Mouse (Mus musculus) hindbrain, embryonic 15.5 days (tissue): ENCODE data around the gene Aspscr1. TPM values are rescaled to one million over a fixed set of nuclear protein-coding genes. Genes with fewer than 3 reads are reported as not detected.

ENCODE experiments used
- ATAC-seq: fragments of 200-750 bp; cut with Nextera tagmentation; 2 replicates; pipeline ENCODE4 v1.8.0; 2017; ENCODE audit warnings: low read depth, moderate number of reproducible peaks, moderate TSS enrichment; ENCODE audit not compliant: low FRiP score
- H3K27ac ChIP-seq: fragments of 300-500 bp; sonication (generic); replicated peaks from 2 replicates; pipeline ENCODE4 v1.5.1; 2015; ENCODE audit warnings: mild to moderate bottlenecking, inconsistent platforms
- H3K27me3 ChIP-seq: fragments of 300-500 bp; sonication (generic); 2 replicates; pipeline ENCODE4 v1.6.1; 2015; ENCODE audit warnings: control low read depth, inconsistent platforms
- H3K36me3 ChIP-seq: fragments of 300-500 bp; sonication (generic); 2 replicates; pipeline ENCODE4 v1.6.1; 2015; ENCODE audit warnings: control low read depth, inconsistent platforms
- H3K4me1 ChIP-seq: fragments of 300-500 bp; sonication (generic); replicated peaks from 2 replicates; pipeline ENCODE4 v1.6.1; 2015; ENCODE audit warnings: control low read depth, inconsistent platforms
- H3K4me2 ChIP-seq: fragments of 300-500 bp; sonication (generic); 2 replicates; pipeline ENCODE4 v1.6.1; 2015; ENCODE audit warnings: moderate library complexity, mild to moderate bottlenecking, inconsistent platforms
- H3K4me3 ChIP-seq: fragments of 300-500 bp; sonication (generic); 2 replicates; pipeline ENCODE4 v1.5.1; 2015; ENCODE audit warnings: mild to moderate bottlenecking, inconsistent platforms
- H3K9ac ChIP-seq: fragments of 300-500 bp; sonication (generic); 2 replicates; pipeline ENCODE4 v1.6.1; 2015; ENCODE audit warnings: inconsistent platforms
- H3K9me3 ChIP-seq: fragments of 300-500 bp; sonication (generic); 2 replicates; pipeline ENCODE4 v1.6.1; 2016; ENCODE audit warnings: control low read depth, inconsistent platforms
- WGBS: fragments of 180-500 bp; shearing (Covaris S2); methylation state at CpG from one replicate; pipeline ENCODE4 v1.1.7; 2015; 5-methylcytosine and 5-hydroxymethylcytosine counted together
- polyA plus RNA-seq: library from polyadenylated mRNA; unstranded; fragments of >200 nt; fragmentation: Nextera tagmentation; extraction: Ambion mirVana; gene quantifications from 2 replicates; pipeline ENCODE4 v1.2.1, GENCODE M21; 2015

The Aspscr1 gene
- polyA plus RNA-seq, 1 experiment from 2014 or later = 154 TPM

DNA sequence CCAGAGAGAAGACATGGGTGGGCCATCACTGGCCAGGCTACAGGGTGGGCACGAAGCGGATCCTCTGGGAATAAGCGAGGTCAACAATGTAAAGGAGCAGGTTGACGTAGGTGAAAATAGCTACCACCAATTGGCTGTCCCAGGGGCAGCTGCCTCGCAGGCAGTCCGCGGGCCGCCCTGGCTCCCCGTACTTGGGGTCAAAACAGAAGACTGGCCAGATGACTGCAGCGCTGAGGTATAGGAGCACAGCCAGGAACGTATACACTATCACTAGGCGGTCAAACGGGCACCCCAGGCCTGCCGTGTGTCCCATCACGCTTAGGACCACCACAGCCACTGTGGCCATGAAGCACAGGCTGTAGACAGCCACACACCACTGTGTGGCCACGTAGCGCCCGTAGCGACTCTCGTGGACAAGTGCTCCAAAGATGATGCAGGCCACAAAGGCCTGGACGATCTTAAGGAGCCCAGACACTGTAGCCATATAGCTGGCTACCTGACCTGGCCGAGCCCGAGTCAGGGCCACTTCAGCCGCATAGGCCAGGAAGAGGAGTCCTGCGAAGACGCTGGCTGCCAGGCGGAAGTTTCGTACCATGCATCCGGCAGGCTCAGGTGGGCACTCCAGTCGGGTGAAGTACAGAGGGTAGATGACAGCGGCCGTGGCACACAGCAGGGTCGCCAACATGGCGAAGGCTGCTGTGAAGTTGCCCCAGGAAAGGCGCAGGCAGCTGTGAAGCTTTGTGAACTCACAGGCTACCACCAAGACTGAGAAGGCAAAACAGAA lies 25.5 kb upstream of the Aspscr1 start:
- H3K4me1 ChIP-seq = peaks cover 21% of the 10 kb centered on the region
- H3K27ac ChIP-seq = no peak overlapping the region
- 82% methylated on average over 35 of the region's 35 CpGs for WGBS
- 0 out of 2 replicates have a peak overlapping the region, but pooled peaks have one; percentile 39 for H3K9ac ChIP-seq
- H3K4me3 ChIP-seq = peak overlapping the region; percentile 25; the same call in 1 of the 2 replicates
- H3K36me3 ChIP-seq = no peaks in the 10 kb centered on the region
- H3K4me2 ChIP-seq = peak overlapping the region; percentile 57
- no peak for ATAC-seq
- no peaks in the 10 kb centered on the region for H3K9me3 ChIP-seq
- no peaks in the 10 kb centered on the region; the same call in 1 of the 2 replicates for H3K27me3 ChIP-seq

GRCm38 (mm10) chr11:120648001-120648476 lies 24.7 kb upstream of the Aspscr1 start, which contains the start of gene Myadml2:
TSS of gene Myadml2 (minus strand) at chr11:120648158.
- Histone ChIP-seq H3K9ac (peak within 1 kb of the TSS; percentile 39), H3K4me3 (peak within 1 kb of the TSS; percentile 25), H3K9me3 (no peaks in the 10 kb centered on the region), H3K27me3 (no peaks in the 10 kb centered on the region; the same call in 1 of the 2 replicates), H3K4me2 (peak within 1 kb of the TSS; percentile 57), H3K4me1 (peaks cover 16% of the 10 kb centered on the region), H3K36me3 (no peaks in the 10 kb centered on the region), H3K27ac (no peak within 1 kb of the TSS)
- ATAC-seq = no peak
- WGBS = 4% methylated on average over 13 of the region's 13 CpGs

- ATAC-seq = no peak
- 58% methylated on average over 3 of the region's 3 CpGs for WGBS
- Histone ChIP-seq H3K27me3 (peaks cover 8% of the 10 kb centered on the region; the same call in 1 of the 2 replicates), H3K4me2 (no peak overlapping the region), H3K9ac (no peak overlapping the region), H3K4me1 (peaks cover 7% of the 10 kb centered on the region), H3K4me3 (no peak overlapping the region), H3K36me3 (no peaks in the 10 kb centered on the region), H3K9me3 (no peaks in the 10 kb centered on the region), H3K27ac (no peak overlapping the region)
Measured at GRCm38 (mm10) chr11:120651872-120652271, 20.9 kb upstream of the Aspscr1 start.

DNA sequence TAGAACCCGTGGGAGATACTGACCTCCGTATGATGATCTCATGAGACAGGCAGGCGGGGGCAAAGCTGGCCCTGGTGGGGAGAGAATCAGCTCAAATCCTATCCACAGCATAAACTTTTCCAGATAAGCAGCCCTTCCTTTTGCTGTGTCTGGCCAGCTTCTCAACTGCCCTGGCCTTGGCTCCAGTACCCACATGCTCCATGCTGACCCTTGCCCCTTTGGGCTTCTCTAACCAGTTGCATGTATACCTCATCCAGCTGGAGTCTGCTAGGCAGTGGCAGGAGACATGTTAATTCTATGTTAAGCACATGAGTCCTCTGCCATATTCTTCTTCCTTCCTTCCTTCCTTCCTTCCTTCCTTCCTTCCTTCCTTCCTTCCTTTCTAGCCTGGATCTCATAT lies 18.0 kb upstream of the Aspscr1 start:
- ATAC-seq = no peak
- Histone ChIP-seq H3K4me2 (no peak overlapping the region), H3K9me3 (no peaks in the 10 kb centered on the region), H3K27ac (no peak overlapping the region), H3K4me1 (peaks cover 2% of the 10 kb centered on the region; the same call in 1 of the 2 replicates), H3K4me3 (no peak overlapping the region), H3K36me3 (no peaks in the 10 kb centered on the region), H3K9ac (no peak overlapping the region), H3K27me3 (peaks cover 33% of the 10 kb centered on the region)
- WGBS = 88% methylated on average over 3 of the region's 3 CpGs

- no peak for ATAC-seq
- Histone ChIP-seq H3K4me1 (peaks cover 19% of the 10 kb centered on the region), H3K9ac (no peak overlapping the region), H3K27ac (no peak overlapping the region), H3K4me2 (no peak overlapping the region), H3K36me3 (no peaks in the 10 kb centered on the region), H3K9me3 (no peaks in the 10 kb centered on the region), H3K27me3 (peaks cover 59% of the 10 kb centered on the region), H3K4me3 (no peak overlapping the region)
- 84% methylated on average over 4 of the region's 4 CpGs for WGBS
Measured at GRCm38 (mm10) chr11:120657301-120657700, 15.5 kb upstream of the Aspscr1 start.

- Histone ChIP-seq H3K9ac (no peak overlapping the region), H3K4me2 (no peak overlapping the region), H3K4me3 (0 out of 2 replicates have a peak overlapping the region, but pooled peaks have one; percentile 6), H3K9me3 (no peaks in the 10 kb centered on the region), H3K27me3 (peaks cover 75% of the 10 kb centered on the region), H3K36me3 (no peaks in the 10 kb centered on the region), H3K4me1 (peaks cover 19% of the 10 kb centered on the region), H3K27ac (no peak overlapping the region)
- ATAC-seq = no peak
- 2% methylated on average over 24 of the region's 24 CpGs for WGBS
Measured at GRCm38 (mm10) chr11:120658876-120659410, 13.8 kb upstream of the Aspscr1 start.

GRCm38 (mm10) chr11:120659509-120660300 lies 13.1 kb upstream of the Aspscr1 start:
- H3K36me3 ChIP-seq = no peaks in the 10 kb centered on the region
- peak overlapping the region; percentile 36 for H3K4me3 ChIP-seq
- H3K27ac ChIP-seq = no peak overlapping the region
- H3K9me3 ChIP-seq = no peaks in the 10 kb centered on the region
- H3K27me3 ChIP-seq = peaks cover 81% of the 10 kb centered on the region
- peak overlapping the region; percentile 62 for H3K4me2 ChIP-seq
- H3K9ac ChIP-seq = 0 out of 2 replicates have a peak overlapping the region, but pooled peaks have one; percentile 8
- peak; percentile 32 for ATAC-seq
- WGBS = 3% methylated on average over 40 of the region's 50 CpGs
- H3K4me1 ChIP-seq = peaks cover 19% of the 10 kb centered on the region

- peak overlapping the region; percentile 36 for H3K4me3 ChIP-seq
- ATAC-seq = peak; percentile 44
- H3K4me2 ChIP-seq = peak overlapping the region; percentile 62
- H3K9ac ChIP-seq = 0 out of 2 replicates have a peak overlapping the region, but pooled peaks have one; percentile 8
- no peaks in the 10 kb centered on the region for H3K9me3 ChIP-seq
- under 1% methylated on average over 83 of the region's 95 CpGs for WGBS
- H3K36me3 ChIP-seq = no peaks in the 10 kb centered on the region
- H3K4me1 ChIP-seq = peaks cover 19% of the 10 kb centered on the region
- peaks cover 86% of the 10 kb centered on the region for H3K27me3 ChIP-seq
- no peak overlapping the region for H3K27ac ChIP-seq
Measured at GRCm38 (mm10) chr11:120660301-120661075, 12.3 kb upstream of the Aspscr1 start.

GRCm38 (mm10) chr11:120661076-120661460 lies 11.7 kb upstream of the Aspscr1 start, which contains the start of gene Notum:
TSS of gene Notum (minus strand) at chr11:120661175.
- no peaks in the 10 kb centered on the region for H3K36me3 ChIP-seq
- no peak for ATAC-seq
- 1% methylated on average over 35 of the region's 35 CpGs for WGBS
- 0 out of 2 replicates have a peak within 1 kb of the TSS, but pooled peaks have one; percentile 8 for H3K9ac ChIP-seq
- peaks cover 85% of the 10 kb centered on the region for H3K27me3 ChIP-seq
- H3K4me1 ChIP-seq = peaks cover 19% of the 10 kb centered on the region
- H3K9me3 ChIP-seq = no peaks in the 10 kb centered on the region
- peak within 1 kb of the TSS; percentile 36 for H3K4me3 ChIP-seq
- peak within 1 kb of the TSS; percentile 62 for H3K4me2 ChIP-seq
- H3K27ac ChIP-seq = no peak within 1 kb of the TSS

- 48% methylated on average over 6 of the region's 6 CpGs for whole genome bisulfite sequencing
- H3K27me3 ChIP-seq = peaks cover 74% of the 10 kb centered on the region
- no peaks in the 10 kb centered on the region for H3K9me3 ChIP-seq
- H3K36me3 ChIP-seq = no peaks in the 10 kb centered on the region
- no peak overlapping the region for H3K27ac ChIP-seq
- H3K4me3 ChIP-seq = no peak overlapping the region
- ATAC-seq = no peak
- no peak overlapping the region for H3K4me2 ChIP-seq
- no peak overlapping the region for H3K9ac ChIP-seq
- peaks cover 19% of the 10 kb centered on the region for H3K4me1 ChIP-seq
Measured at GRCm38 (mm10) chr11:120662759-120663158, 10.0 kb upstream of the Aspscr1 start.

- Histone ChIP-seq H3K9ac (no peak overlapping the region), H3K9me3 (no peaks in the 10 kb centered on the region), H3K36me3 (no peaks in the 10 kb centered on the region), H3K4me1 (peaks cover 19% of the 10 kb centered on the region), H3K4me3 (no peak overlapping the region), H3K4me2 (no peak overlapping the region), H3K27ac (no peak overlapping the region), H3K27me3 (peaks cover 64% of the 10 kb centered on the region)
- no peak for ATAC-seq
- 63% methylated on average over 5 of the region's 5 CpGs for WGBS
Measured at GRCm38 (mm10) chr11:120663714-120664113, 9.1 kb upstream of the Aspscr1 start.
